Mouse (Mus musculus) neural tube, embryonic 13.5 days (tissue): Measurements from ENCODE around the gene Ms4a18. TPM values are rescaled to one million over a fixed set of nuclear protein-coding genes. Genes with fewer than 3 reads are reported as not detected.
A peak's percentile ranks its signal among the peaks of the same experiment; 100 is the strongest.

ENCODE experiments used
- ATAC-seq: fragments of 200-750 bp; cut with Nextera tagmentation; 2 replicates; pipeline ENCODE4 v1.8.0; 2017; ENCODE audit warnings: low read depth, mild to moderate bottlenecking, moderate TSS enrichment, moderate library complexity
- H3K27ac ChIP-seq: fragments of 300-500 bp; sonication (generic); replicated peaks from 2 replicates; pipeline ENCODE4 v1.5.1; 2015; ENCODE audit warnings: moderate library complexity, mild to moderate bottlenecking, inconsistent platforms
- H3K27me3 ChIP-seq: fragments of 300-500 bp; sonication (generic); 2 replicates; pipeline ENCODE4 v1.6.1; 2015; ENCODE audit warnings: mild to moderate bottlenecking, inconsistent platforms
- H3K36me3 ChIP-seq: fragments of 300-500 bp; sonication (generic); 2 replicates; pipeline ENCODE4 v1.6.1; 2015; ENCODE audit warnings: mild to moderate bottlenecking, inconsistent platforms
- H3K4me1 ChIP-seq: fragments of 300-500 bp; sonication (generic); replicated peaks from 2 replicates; pipeline ENCODE4 v1.6.1; 2015; ENCODE audit warnings: inconsistent platforms
- H3K4me2 ChIP-seq: fragments of 300-500 bp; sonication (generic); 2 replicates; pipeline ENCODE4 v1.6.1; 2015; ENCODE audit warnings: inconsistent platforms, mild to moderate bottlenecking, moderate library complexity
- H3K4me3 ChIP-seq: fragments of 300-500 bp; sonication (generic); 2 replicates; pipeline ENCODE4 v1.5.1; 2015; ENCODE audit warnings: mild to moderate bottlenecking, inconsistent platforms
- H3K9ac ChIP-seq: fragments of 300-500 bp; sonication (generic); 2 replicates; pipeline ENCODE4 v1.6.1; 2015; ENCODE audit warnings: moderate library complexity, mild to moderate bottlenecking, inconsistent platforms
- H3K9me3 ChIP-seq: fragments of 300-500 bp; sonication (generic); 2 replicates; pipeline ENCODE4 v1.6.1; 2016; ENCODE audit warnings: inconsistent platforms
- whole genome bisulfite sequencing: fragments of 180-500 bp; shearing (Covaris S2); methylation state at CpG from one replicate; pipeline ENCODE4 v1.1.7; 2015; 5-methylcytosine and 5-hydroxymethylcytosine counted together
- polyA plus RNA-seq: library from polyadenylated mRNA; unstranded; fragments of >200 nt; fragmentation: Nextera tagmentation; extraction: Ambion mirVana; gene quantifications from 2 replicates; pipeline ENCODE4 v1.2.1, GENCODE M21; 2015

The Ms4a18 gene
- polyA plus RNA-seq, 1 experiment from 2014 or later = not detected

DNA sequence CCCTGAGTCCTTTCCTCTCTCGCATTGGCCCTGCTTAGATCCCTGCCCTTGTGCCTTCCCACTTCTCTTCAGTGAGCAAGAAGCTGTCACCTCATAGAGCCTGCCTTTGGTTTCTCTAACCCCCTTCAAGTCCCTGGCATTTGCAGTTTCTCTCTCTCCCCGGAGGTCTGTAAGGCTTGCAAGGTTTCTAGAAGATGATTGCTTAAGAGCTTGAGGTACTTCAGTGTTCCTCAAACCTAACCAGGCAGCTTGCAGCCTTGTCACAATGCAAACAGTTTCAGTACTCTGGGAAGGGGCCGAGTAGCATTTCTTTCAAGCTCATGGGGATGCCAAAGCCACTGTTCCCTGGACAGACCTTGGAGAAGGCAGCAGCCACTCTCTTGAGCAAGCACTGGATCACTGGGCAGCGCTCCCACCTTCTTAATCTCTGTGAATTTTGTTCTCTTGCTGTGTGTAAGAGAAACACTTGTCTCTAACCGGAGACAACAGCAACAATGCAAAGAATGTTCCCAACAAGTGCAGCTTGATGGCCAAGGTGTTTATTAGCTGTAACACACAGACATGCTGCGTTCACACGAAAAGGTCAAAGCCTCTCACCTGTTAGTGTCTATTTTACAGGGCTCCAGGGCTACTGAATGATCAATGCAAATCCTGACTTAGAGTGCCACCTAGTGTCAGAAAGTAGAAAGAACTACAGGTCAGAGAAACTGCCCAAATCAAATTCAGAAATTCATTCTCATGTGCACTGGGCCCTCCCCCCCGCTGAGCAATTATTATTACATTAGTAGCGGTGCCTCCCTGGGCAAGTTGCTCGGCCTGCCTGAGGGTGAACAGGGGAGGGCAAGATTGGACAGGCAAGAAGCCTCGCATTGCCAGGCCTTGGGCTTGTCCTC lies 58.5 kb downstream of the Ms4a18 start:
- WGBS = 37% methylated on average over 11 of the region's 11 CpGs
- peak; percentile 77 for ATAC-seq
- no peaks in the 10 kb centered on the region; the same call in 1 of the 2 replicates for H3K27me3 ChIP-seq
- H3K9me3 ChIP-seq = no peaks in the 10 kb centered on the region
- H3K4me1 ChIP-seq = peaks cover 3% of the 10 kb centered on the region; the same call in 1 of the 2 replicates
- no peak overlapping the region for H3K27ac ChIP-seq
- H3K9ac ChIP-seq = peak overlapping the region; percentile 50; the same call in 1 of the 2 replicates
- H3K4me2 ChIP-seq = no peak overlapping the region; the same call in 1 of the 2 replicates
- no peaks in the 10 kb centered on the region for H3K36me3 ChIP-seq
- no peak overlapping the region for H3K4me3 ChIP-seq

DNA sequence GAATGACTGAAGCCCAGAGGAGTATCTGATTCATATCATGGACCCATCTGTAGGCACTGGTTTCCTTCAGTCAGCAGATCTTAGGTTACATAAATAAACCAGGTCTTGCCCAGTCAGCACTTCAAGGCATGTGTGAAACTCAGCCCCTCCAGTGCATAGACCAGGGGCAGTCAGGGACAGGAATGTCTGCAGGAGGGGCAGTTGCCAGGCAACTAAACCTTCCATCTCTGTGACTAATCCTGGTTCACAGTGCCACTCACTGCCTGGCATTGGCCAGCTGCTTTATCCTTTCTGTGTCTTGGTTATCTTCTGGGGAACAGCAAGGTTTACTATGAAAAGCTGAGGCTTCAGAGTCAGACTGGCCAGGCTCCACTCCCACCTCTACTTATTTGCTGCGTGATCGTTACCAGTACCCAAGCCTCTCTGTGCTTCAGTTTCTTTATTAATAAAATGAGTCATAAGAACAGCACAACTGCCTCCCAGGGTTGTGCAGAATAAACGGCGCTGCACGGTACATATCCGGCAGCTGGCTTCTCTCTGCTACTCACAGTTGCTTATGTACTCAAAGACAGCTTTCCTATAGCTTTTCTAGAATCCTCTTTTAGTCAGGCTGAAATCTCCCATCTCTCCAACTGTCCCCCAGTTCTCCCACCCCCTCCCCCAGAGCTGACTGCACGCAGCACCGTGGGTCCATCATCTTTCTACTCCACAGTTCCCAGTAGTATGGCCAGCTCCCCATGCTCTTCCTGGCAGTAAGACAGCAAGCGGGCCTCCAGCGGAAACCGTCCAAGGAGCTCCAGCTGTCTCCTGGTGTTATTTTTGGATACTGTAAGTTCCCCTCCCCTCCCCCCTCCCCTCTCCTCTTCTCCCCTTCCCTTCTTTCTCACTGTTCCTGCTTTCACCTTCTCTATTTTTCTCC lies 65.6 kb downstream of the Ms4a18 start:
- no peaks in the 10 kb centered on the region for H3K9me3 ChIP-seq
- H3K4me3 ChIP-seq = no peak overlapping the region
- no peaks in the 10 kb centered on the region for H3K36me3 ChIP-seq
- WGBS = 67% methylated on average over 11 of the region's 11 CpGs
- peaks cover 28% of the 10 kb centered on the region for H3K4me1 ChIP-seq
- no peak overlapping the region for H3K4me2 ChIP-seq
- H3K27me3 ChIP-seq = no peaks in the 10 kb centered on the region
- no peak for ATAC-seq
- peak overlapping the region; percentile 43 for H3K9ac ChIP-seq
- H3K27ac ChIP-seq = 0 out of 2 replicates have a peak overlapping the region, but pooled peaks have one; percentile 3

DNA sequence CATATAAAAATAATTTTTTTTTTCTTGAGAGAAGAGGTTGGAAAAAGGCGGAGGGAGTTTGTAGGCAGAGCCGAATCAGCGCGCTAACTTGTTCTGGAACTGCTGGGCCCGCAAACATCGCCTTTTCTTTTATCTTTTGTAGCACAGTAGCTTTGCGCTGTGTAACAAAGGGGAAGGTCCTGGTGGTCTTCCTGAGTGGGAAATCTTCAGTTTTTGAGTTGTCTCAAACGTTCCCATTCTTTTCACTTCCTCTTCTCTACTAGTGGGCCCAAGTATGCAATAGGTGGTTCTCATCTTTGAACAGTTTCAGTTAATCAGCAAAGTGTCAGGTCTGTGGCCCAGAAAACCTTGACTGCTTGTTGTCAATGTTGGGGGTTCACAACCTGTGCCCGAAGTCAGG lies 68.3 kb downstream of the Ms4a18 start:
- Histone ChIP-seq H3K27ac (peak overlapping the region; percentile 15; the same call in 1 of the 2 replicates), H3K4me1 (peaks cover 41% of the 10 kb centered on the region), H3K36me3 (peaks cover 17% of the 10 kb centered on the region), H3K27me3 (no peaks in the 10 kb centered on the region), H3K9me3 (no peaks in the 10 kb centered on the region), H3K9ac (peak overlapping the region; percentile 59), H3K4me3 (peak overlapping the region; percentile 74), H3K4me2 (peak overlapping the region; percentile 100)
- ATAC-seq = peak; percentile 20
- 34% methylated on average over 9 of the region's 9 CpGs for WGBS

DNA sequence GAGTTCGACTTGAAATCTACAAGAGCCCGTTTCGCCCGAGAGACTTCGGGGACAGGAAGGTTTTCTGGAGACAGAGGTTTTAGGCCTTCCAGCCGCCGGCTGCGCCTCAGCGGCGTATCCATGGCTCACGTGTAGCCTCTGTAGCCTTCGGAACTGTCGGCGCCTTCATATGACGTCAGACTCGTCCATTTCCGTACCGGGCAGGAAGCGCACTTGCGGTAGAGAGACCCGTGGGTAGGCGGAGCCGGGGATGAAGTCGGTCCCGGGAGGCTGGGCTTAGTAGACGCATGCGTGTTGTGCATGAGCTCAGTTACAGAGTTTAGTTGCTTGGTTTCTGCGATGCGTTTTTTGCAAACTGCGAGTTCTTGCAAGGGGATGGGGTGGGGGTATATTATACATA lies 68.7 kb downstream of the Ms4a18 start, which contains the start of gene Ccdc86:
Ccdc86 (minus strand) TSS at position 155 of the 400 bp plus-strand sequence.
- H3K4me1 ChIP-seq = peaks cover 41% of the 10 kb centered on the region
- peak within 1 kb of the TSS; percentile 15; the same call in 1 of the 2 replicates for H3K27ac ChIP-seq
- ATAC-seq = peak; percentile 98
- H3K9ac ChIP-seq = peak within 1 kb of the TSS; percentile 88
- whole genome bisulfite sequencing = under 1% methylated on average over 30 of the region's 30 CpGs
- H3K4me2 ChIP-seq = peak within 1 kb of the TSS; percentile 100
- no peaks in the 10 kb centered on the region for H3K9me3 ChIP-seq
- H3K4me3 ChIP-seq = peak within 1 kb of the TSS; percentile 74
- H3K27me3 ChIP-seq = no peaks in the 10 kb centered on the region
- H3K36me3 ChIP-seq = peaks cover 22% of the 10 kb centered on the region

DNA sequence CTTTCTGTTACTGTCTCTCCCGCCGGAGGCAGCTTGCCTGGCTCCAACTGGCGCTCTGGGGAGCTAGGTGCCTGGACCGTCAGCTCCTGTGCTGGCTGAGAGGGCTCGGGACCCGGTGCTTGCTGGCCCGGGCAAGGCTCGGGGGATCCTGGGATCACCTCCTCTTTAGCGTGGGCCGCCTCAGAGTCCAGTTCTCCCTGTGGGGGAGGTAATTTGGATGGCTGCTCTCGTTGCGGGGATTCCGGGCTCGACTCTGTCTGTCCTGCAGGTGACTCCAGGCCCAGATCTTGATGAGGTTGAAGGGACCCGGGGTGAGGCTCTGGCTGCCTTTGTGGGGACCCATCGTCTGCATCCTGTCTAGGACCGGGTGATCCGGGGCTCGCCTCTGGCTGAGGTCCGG lies 69.4 kb downstream of the Ms4a18 start:
- no peak overlapping the region for H3K27ac ChIP-seq
- under 1% methylated on average over 20 of the region's 20 CpGs for WGBS
- H3K36me3 ChIP-seq = peaks cover 29% of the 10 kb centered on the region
- peaks cover 41% of the 10 kb centered on the region for H3K4me1 ChIP-seq
- peak overlapping the region; percentile 88 for H3K9ac ChIP-seq
- no peaks in the 10 kb centered on the region for H3K27me3 ChIP-seq
- H3K4me2 ChIP-seq = peak overlapping the region; percentile 100
- peak; percentile 21; the same call in 1 of the 2 replicates for ATAC-seq
- H3K9me3 ChIP-seq = no peaks in the 10 kb centered on the region
- peak overlapping the region; percentile 74 for H3K4me3 ChIP-seq

DNA sequence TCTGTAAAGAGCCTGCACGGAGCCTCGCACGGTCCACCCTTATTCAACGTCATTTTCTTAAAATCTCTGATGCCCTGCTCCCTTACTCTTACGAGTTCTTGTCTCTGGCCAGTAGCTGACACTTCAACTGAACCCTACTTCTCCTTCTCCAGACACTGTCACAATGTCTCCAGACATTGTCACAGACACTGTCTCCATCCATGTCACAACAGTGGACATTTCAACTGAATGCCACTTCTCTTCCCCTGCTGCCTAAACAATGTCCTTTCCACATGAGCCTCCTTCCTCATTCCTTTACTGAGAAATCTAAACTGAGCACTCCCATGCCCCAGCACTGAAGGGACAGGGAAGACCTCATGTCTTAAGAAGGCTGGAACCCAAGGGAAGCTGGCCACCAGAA lies 70.6 kb downstream of the Ms4a18 start:
- Histone ChIP-seq H3K9me3 (no peaks in the 10 kb centered on the region), H3K9ac (peak overlapping the region; percentile 88), H3K4me2 (peak overlapping the region; percentile 100), H3K4me1 (peaks cover 37% of the 10 kb centered on the region), H3K4me3 (peak overlapping the region; percentile 74), H3K36me3 (peaks cover 41% of the 10 kb centered on the region), H3K27ac (no peak overlapping the region), H3K27me3 (no peaks in the 10 kb centered on the region)
- WGBS = 93% methylated on average over 5 of the region's 5 CpGs
- no peak for ATAC-seq

Other genes starting within 250 kb of the Ms4a18 start
- not detected in 2 replicates for gene Cd6, start 188.0 kb downstream of the Ms4a18 start, polyA plus RNA-seq
- gene Slc15a3, start 178.3 kb downstream of the Ms4a18 start, polyA plus RNA-seq = 0.12 and 0.33 TPM in 2 replicates
- 154 and 169 TPM in 2 replicates for gene Tmem132a, start 148.1 kb downstream of the Ms4a18 start, polyA plus RNA-seq
- gene Tmem109, start 136.0 kb downstream of the Ms4a18 start, polyA plus RNA-seq = 39.5 and 41.9 TPM in 2 replicates
- 37.3 and 41.7 TPM in 2 replicates for gene Prpf19, start 122.8 kb downstream of the Ms4a18 start, polyA plus RNA-seq
- gene Zp1, start 97.4 kb downstream of the Ms4a18 start, polyA plus RNA-seq = not detected in 2 replicates
- not detected in 2 replicates for gene Ptgdr2, start 80.9 kb downstream of the Ms4a18 start, polyA plus RNA-seq
- 14.6 and 15.3 TPM in 2 replicates for gene Ccdc86, start 68.8 kb downstream of the Ms4a18 start, polyA plus RNA-seq
- gene Ms4a10, start 43.4 kb downstream of the Ms4a18 start, polyA plus RNA-seq = not detected in 2 replicates
- not detected in 2 replicates for gene Ms4a15, start 24.8 kb downstream of the Ms4a18 start, polyA plus RNA-seq
- gene Ms4a8a, start 63.1 kb upstream of the Ms4a18 start, polyA plus RNA-seq = not detected in 2 replicates
- gene 1700017D01Rik, start 112.8 kb upstream of the Ms4a18 start, polyA plus RNA-seq = not detected in 2 replicates
- gene 1700025F22Rik, start 147.3 kb upstream of the Ms4a18 start, polyA plus RNA-seq = not detected in 2 replicates
- not detected in 2 replicates for gene Ms4a13, start 178.7 kb upstream of the Ms4a18 start, polyA plus RNA-seq
- not detected in 2 replicates for gene Ms4a12, start 214.4 kb upstream of the Ms4a18 start, polyA plus RNA-seq
- gene Ms4a1, start 248.2 kb upstream of the Ms4a18 start, polyA plus RNA-seq = not detected in 2 replicates